Mouse (Mus musculus): ENCODE measurements around the gene Ccl4.

The Ccl4 gene

DNA sequence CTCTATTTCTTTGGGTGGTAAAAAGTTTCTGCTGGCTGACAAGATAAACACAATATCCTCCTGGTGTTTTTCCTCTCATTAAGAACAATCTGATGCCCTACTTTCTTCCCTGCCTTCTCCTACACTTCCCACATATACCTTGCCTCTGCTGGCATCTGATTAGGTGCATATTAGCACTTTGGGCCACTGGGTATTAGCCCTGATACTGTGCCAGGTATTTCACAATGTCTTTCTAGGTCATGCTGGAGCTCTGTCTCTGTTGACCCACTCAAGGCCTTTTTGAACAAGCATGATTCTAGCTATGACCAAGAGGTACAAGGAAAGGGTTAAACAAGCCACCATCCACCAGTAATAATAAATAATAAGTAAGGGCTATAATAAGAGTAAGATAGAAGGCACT lies 9.4 kb downstream of the Ccl4 start:
- no peak for DNase-seq (ENCODE audit: low spot score)

GRCm38 (mm10) chr11:83675665-83676064 lies 13.3 kb downstream of the Ccl4 start:
- DNase-seq (ENCODE audit: low spot score) = no peak

GRCm38 (mm10) chr11:83689918-83690317 lies 27.5 kb downstream of the Ccl4 start:
- no peak for DNase-seq (ENCODE audit: low spot score)

GRCm38 (mm10) chr11:83692008-83692407 lies 29.6 kb downstream of the Ccl4 start:
- DNase-seq (ENCODE audit: low spot score) = no peak

DNA sequence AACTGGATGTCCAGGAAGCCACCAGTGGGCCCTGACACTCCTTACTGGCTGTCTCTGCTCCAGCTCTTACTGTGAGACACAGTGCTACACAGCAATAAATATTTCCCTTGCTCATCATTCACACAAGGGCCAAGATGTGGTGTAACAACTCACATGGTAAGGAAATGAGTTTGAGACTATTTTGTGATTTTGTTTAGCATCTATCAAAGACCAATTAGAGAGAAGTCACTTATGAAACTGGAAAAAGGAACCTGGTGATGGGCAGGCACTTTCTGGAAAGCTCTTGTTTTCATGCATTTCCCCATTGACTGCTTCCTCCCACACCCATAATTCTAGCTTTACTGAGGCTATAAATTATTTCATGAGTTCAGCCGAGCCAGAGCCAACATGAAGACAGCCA lies 41.3 kb downstream of the Ccl4 start, which contains the start of gene Wfdc17:
TSS of gene Wfdc17 (plus strand) at position 287 of the 400 bp plus-strand sequence.
- DNase-seq (ENCODE audit: low spot score) = no peak

GRCm38 (mm10) chr11:83708715-83709114 lies 46.3 kb downstream of the Ccl4 start, which contains the start of gene Wfdc18:
TSS of gene Wfdc18 (plus strand) at chr11:83709015.
- DNase-seq (ENCODE audit: low spot score) = no peak

DNA sequence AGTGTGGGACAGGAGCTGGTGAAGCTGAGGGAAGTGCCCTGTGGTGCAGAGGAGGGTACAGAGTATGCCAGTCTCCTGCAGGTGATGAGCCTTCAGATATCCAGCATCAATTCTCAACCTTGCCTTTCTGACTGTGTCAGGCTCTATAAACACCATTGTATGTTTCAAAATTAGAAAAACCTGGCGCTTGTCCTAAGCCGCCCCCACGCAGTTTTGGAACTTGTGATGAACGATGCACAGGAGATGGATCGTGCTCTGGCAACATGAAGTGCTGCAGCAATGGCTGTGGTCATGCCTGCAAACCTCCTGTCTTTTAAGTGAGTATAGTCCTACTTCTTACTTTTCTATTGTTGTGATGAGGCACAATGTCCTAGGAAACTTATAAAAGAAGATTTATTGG lies 47.3 kb downstream of the Ccl4 start:
- DNase-seq (ENCODE audit: low spot score) = no peak

- no peak for DNase-seq (ENCODE audit: low spot score)
Observed at GRCm38 (mm10) chr11:83712671-83713070, 50.3 kb downstream of the Ccl4 start.

DNA sequence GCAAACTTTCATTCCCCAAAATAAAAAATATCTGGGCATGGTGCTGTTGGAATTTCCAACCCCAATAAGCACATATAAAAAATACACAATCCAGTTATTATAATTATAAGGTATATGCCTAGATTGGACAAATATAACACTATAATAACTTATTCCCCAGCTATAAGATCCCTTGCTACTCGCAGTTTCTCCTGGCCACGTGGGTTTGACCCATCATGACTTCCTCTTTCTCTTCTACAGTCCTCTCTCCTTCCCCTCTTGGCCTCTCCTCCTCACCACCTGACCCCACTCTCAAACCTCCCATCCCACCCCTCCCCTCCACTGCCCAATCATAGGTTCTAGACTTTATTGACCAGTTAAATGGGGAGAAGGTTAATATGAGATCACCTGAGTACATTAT lies 51.5 kb downstream of the Ccl4 start:
- no peak for DNase-seq (ENCODE audit: low spot score)

Data from embryo, embryonic 10 days (tissue).